Mouse (Mus musculus) olfactory bulb, adult 2 months (tissue): ENCODE measurements around the gene Mmrn1.

Experiments used
- CTCF ChIP-seq: fragments of 200-500 bp; IDR thresholded peaks from 2 replicates; pipeline ENCODE4 v1.5.1; 2012; ENCODE audit warnings: low read depth, mild to moderate bottlenecking, low read length, moderate library complexity; ENCODE audit not compliant: insufficient read depth
- POLR2A ChIP-seq: fragments of 200-500 bp; IDR thresholded peaks from 2 replicates; pipeline ENCODE4 v1.6.1; 2012; ENCODE audit warnings: mild to moderate bottlenecking, low read depth, low read length, moderate library complexity; ENCODE audit not compliant: insufficient read depth

DNA sequence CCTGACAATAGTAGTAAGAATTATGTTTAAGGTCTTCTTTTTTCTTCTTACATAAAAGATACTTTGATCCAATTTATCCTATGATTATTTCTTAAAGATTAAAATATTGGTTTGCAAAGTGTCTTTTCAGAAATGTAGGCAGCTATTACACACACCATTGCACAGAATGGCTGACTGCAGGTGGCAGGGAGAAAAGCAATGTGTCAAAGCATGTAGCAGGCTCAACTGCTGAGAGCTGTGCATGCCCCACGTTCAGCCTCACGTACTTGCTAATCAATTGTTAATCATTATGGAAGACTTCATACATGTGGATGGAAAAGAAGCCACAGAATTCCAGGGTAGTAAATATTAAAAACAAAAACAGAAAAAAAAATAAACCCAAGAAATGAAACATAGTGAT lies 37.1 kb downstream of the Mmrn1 start:
- TF ChIP-seq CTCF: no peak
- TF ChIP-seq POLR2A: no peak
